Mouse (Mus musculus): Measurements from ENCODE around the gene Trub1. TPM values are rescaled to one million over a fixed set of nuclear protein-coding genes. Genes with fewer than 3 reads are reported as not detected.

Gene Trub1
- polyA plus RNA-seq, 1 experiment from 2014 or later, result 10.3 TPM

DNA sequence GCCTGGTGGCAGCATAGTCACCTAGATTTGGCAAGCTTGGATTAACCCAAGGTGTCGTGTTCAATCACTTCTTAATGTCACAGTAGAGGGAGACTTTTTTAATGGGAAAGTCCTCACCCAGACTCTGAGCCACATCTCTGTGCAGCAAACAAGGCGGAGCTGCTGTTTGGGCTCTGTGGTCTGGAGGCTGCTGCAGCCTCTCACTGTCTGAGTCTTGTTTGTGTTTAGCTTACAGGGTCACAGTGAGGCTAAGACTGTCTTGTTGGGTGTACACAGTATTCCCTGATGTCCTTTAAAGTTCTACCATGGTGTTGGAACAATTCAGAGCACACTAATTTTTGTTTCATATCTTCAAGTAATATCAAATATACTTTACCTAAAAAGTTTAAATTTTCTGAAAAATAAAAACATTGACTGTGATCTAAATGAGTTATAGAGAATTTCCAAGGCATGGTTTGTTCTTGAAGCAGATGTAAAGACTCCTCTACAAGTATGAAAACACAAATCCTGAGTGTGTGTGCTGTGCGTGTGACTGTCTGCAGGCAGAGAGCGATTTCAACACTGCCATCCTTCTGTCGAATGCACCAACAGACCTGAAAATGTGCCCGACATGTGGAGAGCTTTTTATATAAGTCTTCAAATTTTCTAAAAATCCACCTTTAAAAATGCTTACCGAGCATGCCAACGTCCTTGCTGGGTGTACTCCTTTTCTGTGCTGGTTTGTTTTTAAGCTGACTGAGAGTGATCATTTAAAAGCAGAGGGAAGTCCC lies 27.4 kb downstream of the Trub1 start:
- no peak for ATAC-seq (ENCODE audit: insufficient number of reproducible peaks, insufficient read depth, low FRiP score, low read depth)
- WGBS, result 84% methylated on average over 8 of the region's 8 CpGs
- Histone ChIP-seq H3K36me3 (ENCODE audit: control insufficient read depth, insufficient read depth, low read length) (no peaks in the 10 kb centered on the region), H3K27me3 (ENCODE audit: control insufficient read depth, insufficient read depth, low read length) (0 out of 2 replicates have a peak, but pooled peaks cover 5% of the 10 kb centered on the region), H3K4me3 (ENCODE audit: control insufficient read depth in 1 of 2, insufficient read depth in 1 of 2, low read depth in 1 of 2, low read length in 2 of 2) (no peak overlapping the region), H3K4me2 (ENCODE audit: low read length) (no peak overlapping the region), H3K4me1 (ENCODE audit: control insufficient read depth in 2 of 2, insufficient read depth in 2 of 2, low read length in 2 of 2) (peaks cover 2 to 5% of the 10 kb centered on the region in 2 experiments; a peak in 2 of 4 replicates), H3K27ac (replicated peaks in 1 of 2; ENCODE audit: control insufficient read depth in 1 of 2, insufficient read depth in 1 of 2, low read depth in 2 of 2, low read length in 2 of 2) (no peak overlapping the region), H3K9ac (ENCODE audit: low read length) (no peak overlapping the region), H3K9me3 (ENCODE audit: control insufficient read depth, low read length) (no peaks in the 10 kb centered on the region)

DNA sequence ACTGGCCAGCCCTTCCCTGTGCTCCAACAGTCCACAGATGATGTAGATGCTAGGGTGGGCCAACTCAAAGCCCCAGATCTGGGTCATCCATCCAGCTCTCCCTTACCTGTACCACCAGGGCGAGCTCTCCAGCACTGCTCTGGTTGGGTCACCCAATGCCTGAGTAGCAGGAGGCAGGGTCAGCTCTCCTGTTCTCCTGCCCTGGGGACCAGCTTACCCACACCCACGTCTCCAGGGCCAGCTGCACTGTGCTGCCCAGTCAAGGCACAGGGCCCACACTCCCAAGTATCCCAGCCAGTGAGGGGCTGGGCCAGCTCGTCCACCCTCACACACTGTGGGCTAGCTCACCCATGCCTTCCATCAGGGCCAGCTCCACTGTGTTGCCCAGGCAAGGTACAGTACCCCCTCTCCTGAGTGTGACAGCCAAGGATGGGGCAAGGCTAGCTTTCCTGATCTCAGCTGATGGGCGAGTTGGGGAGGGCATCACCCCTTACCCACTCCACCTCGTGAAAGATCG lies 29.1 kb downstream of the Trub1 start:
- no peak for ATAC-seq (ENCODE audit: insufficient number of reproducible peaks, insufficient read depth, low FRiP score, low read depth)
- H3K9ac ChIP-seq (ENCODE audit: low read length), result no peak overlapping the region

DNA sequence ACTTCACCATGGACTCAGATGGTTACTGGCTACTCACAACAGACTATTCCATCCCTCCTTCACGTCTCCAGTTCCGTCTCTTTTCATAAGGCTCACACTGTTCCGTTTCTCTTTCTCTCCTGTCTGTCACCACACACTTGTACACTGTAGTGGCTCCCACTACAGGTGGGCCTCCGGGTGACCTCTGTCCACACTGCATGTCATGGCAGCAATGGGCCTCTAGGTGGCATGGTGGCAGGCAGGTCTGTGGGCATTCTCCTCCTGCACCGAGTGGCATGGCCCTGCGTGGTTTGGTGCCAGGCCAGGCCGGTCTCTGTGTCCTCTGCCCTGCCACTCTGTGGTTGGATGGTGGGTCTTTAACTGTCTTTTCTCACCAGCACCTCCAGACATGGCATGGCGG lies 30.1 kb downstream of the Trub1 start:
- Histone ChIP-seq H3K4me3 (ENCODE audit: control insufficient read depth in 1 of 2, insufficient read depth in 1 of 2, low read depth in 1 of 2, low read length in 2 of 2) (no peak overlapping the region), H3K4me1 (ENCODE audit: control insufficient read depth in 2 of 2, insufficient read depth in 2 of 2, low read length in 2 of 2) (no peaks in the 10 kb centered on the region), H3K36me3 (ENCODE audit: control insufficient read depth, insufficient read depth, low read length) (peaks cover 11% of the 10 kb centered on the region), H3K9me3 (ENCODE audit: control insufficient read depth, low read length) (no peaks in the 10 kb centered on the region), H3K4me2 (ENCODE audit: low read length) (no peak overlapping the region), H3K27me3 (ENCODE audit: control insufficient read depth, insufficient read depth, low read length) (no peaks in the 10 kb centered on the region), H3K9ac (ENCODE audit: low read length) (no peak overlapping the region), H3K27ac (replicated peaks in 1 of 2; ENCODE audit: control insufficient read depth in 1 of 2, insufficient read depth in 1 of 2, low read depth in 2 of 2, low read length in 2 of 2) (no peak overlapping the region)
- ATAC-seq (ENCODE audit: insufficient number of reproducible peaks, insufficient read depth, low FRiP score, low read depth), result no peak
- WGBS, result 68% methylated on average over 8 of the region's 8 CpGs

More for the DNA sequence above, 29.1 kb downstream of the Trub1 start:
- H3K9me3 ChIP-seq (ENCODE audit: control insufficient read depth, low read length), result no peaks in the 10 kb centered on the region
- 90% methylated on average over 6 of the region's 6 CpGs for WGBS
- 0 out of 2 replicates have a peak, but pooled peaks cover under 1% of the 10 kb centered on the region for H3K27me3 ChIP-seq (ENCODE audit: control insufficient read depth, insufficient read depth, low read length)
- H3K27ac ChIP-seq (replicated peaks in 1 of 2; ENCODE audit: control insufficient read depth in 1 of 2, insufficient read depth in 1 of 2, low read depth in 2 of 2, low read length in 2 of 2), result no peak overlapping the region
- H3K4me1 ChIP-seq (ENCODE audit: control insufficient read depth in 2 of 2, insufficient read depth in 2 of 2, low read length in 2 of 2), result peaks cover 0 to 2% of the 10 kb centered on the region in 2 experiments; a peak in 1 of 4 replicates
- no peak overlapping the region for H3K4me3 ChIP-seq (ENCODE audit: control insufficient read depth in 1 of 2, insufficient read depth in 1 of 2, low read depth in 1 of 2, low read length in 2 of 2)
- H3K36me3 ChIP-seq (ENCODE audit: control insufficient read depth, insufficient read depth, low read length), result peaks cover 11% of the 10 kb centered on the region
- H3K4me2 ChIP-seq (ENCODE audit: low read length), result no peak overlapping the region

DNA sequence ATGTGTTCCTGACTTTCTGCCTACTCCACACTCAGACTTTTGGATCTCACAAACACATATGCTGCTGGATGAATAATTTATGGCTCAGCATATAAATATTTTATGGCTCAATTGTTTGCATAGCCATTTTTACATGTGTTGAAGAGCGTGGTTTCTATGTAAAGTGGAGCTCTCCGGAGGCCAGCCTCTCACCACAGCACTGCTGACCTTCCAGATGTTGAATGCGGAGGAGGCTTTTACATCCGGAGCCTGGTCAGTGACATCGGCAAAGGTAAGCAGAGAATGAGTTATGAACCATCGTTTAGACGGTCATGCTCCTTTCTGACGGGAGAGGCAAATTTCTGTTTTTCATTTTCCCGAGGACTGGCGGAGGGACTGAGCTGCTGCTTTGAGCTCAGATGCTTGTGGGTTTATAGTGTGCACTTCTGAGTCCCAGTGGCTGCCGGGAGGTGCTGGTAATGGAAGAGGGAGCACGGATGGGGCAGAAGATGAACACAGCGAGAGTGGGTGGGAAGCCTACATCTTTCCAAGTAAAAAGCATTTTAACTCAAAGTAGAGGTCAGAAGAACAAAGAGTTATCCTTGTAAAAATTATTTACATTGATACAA lies 34.4 kb downstream of the Trub1 start:
- WGBS, result 89% methylated on average over 13 of the region's 13 CpGs
- ATAC-seq (ENCODE audit: insufficient number of reproducible peaks, insufficient read depth, low FRiP score, low read depth), result no peak

DNA sequence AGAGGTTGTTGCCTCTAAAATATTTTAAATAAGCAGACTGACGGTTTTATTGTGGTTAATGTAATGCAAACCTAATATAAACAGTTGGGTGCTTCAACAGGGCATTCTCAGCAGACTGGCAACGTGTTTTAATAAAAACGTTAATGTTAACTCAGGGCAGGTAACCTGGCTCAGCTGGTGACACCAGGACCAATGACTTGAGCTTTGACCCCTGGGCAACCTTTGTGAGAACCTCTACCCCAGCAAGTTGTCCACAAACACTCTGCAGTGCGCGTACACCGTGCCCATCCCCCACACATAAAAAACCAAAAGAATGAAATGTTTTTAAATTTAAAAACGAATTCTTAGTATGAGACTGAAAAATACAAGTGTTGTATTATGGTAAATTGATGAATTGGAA lies 36.8 kb downstream of the Trub1 start:
- no peak overlapping the region for H3K4me2 ChIP-seq (ENCODE audit: low read length)
- no peak overlapping the region for H3K4me3 ChIP-seq (ENCODE audit: control insufficient read depth in 1 of 2, insufficient read depth in 1 of 2, low read depth in 1 of 2, low read length in 2 of 2)
- peaks cover 24% of the 10 kb centered on the region for H3K36me3 ChIP-seq (ENCODE audit: control insufficient read depth, insufficient read depth, low read length)
- H3K9ac ChIP-seq (ENCODE audit: low read length), result no peak overlapping the region
- no peaks in the 10 kb centered on the region for H3K27me3 ChIP-seq (ENCODE audit: control insufficient read depth, insufficient read depth, low read length)
- H3K9me3 ChIP-seq (ENCODE audit: control insufficient read depth, low read length), result no peaks in the 10 kb centered on the region
- no peaks in the 10 kb centered on the region for H3K4me1 ChIP-seq (ENCODE audit: control insufficient read depth in 2 of 2, insufficient read depth in 2 of 2, low read length in 2 of 2)
- WGBS, result 86% methylated on average over 7 of the region's 7 CpGs
- ATAC-seq (ENCODE audit: insufficient number of reproducible peaks, insufficient read depth, low FRiP score, low read depth), result no peak
- no peak overlapping the region for H3K27ac ChIP-seq (replicated peaks in 1 of 2; ENCODE audit: control insufficient read depth in 1 of 2, insufficient read depth in 1 of 2, low read depth in 2 of 2, low read length in 2 of 2)

More for the DNA sequence above, 34.4 kb downstream of the Trub1 start:
- Histone ChIP-seq H3K4me3 (ENCODE audit: control insufficient read depth in 1 of 2, insufficient read depth in 1 of 2, low read depth in 1 of 2, low read length in 2 of 2) (no peak overlapping the region), H3K4me1 (ENCODE audit: control insufficient read depth in 2 of 2, insufficient read depth in 2 of 2, low read length in 2 of 2) (no peaks in the 10 kb centered on the region), H3K4me2 (ENCODE audit: low read length) (no peak overlapping the region), H3K27me3 (ENCODE audit: control insufficient read depth, insufficient read depth, low read length) (no peaks in the 10 kb centered on the region), H3K9ac (ENCODE audit: low read length) (no peak overlapping the region), H3K36me3 (ENCODE audit: control insufficient read depth, insufficient read depth, low read length) (peaks cover 24% of the 10 kb centered on the region), H3K9me3 (ENCODE audit: control insufficient read depth, low read length) (no peaks in the 10 kb centered on the region), H3K27ac (replicated peaks in 1 of 2; ENCODE audit: control insufficient read depth in 1 of 2, insufficient read depth in 1 of 2, low read depth in 2 of 2, low read length in 2 of 2) (no peak overlapping the region)

DNA sequence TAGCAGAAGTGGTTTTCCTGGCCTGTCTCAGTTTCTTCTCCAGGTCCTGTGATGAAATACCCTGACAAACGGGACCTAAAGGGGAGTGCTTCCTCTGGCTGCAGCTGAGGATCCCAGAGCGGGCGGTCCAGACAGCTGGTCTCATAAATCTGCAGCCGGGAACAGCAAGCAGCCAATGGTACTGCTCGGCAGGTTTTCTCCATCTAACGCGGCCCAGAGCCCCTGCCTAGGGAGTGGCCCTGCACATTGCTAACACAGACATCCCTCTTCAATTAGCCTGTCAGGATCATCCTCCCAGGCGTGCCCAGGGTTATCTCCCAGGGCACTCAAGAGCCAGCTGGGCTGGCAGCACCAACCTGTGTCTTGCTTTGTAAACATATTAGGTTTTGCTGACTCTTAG lies 38.3 kb downstream of the Trub1 start:
- no peak overlapping the region for H3K4me2 ChIP-seq (ENCODE audit: low read length)
- no peak for ATAC-seq (ENCODE audit: insufficient number of reproducible peaks, insufficient read depth, low FRiP score, low read depth)
- H3K36me3 ChIP-seq (ENCODE audit: control insufficient read depth, insufficient read depth, low read length), result peaks cover 18% of the 10 kb centered on the region; the same call in 1 of the 2 replicates
- H3K4me1 ChIP-seq (ENCODE audit: control insufficient read depth in 2 of 2, insufficient read depth in 2 of 2, low read length in 2 of 2), result no peaks in the 10 kb centered on the region
- no peaks in the 10 kb centered on the region for H3K9me3 ChIP-seq (ENCODE audit: control insufficient read depth, low read length)
- H3K27ac ChIP-seq (replicated peaks in 1 of 2; ENCODE audit: control insufficient read depth in 1 of 2, insufficient read depth in 1 of 2, low read depth in 2 of 2, low read length in 2 of 2), result no peak overlapping the region
- no peaks in the 10 kb centered on the region for H3K27me3 ChIP-seq (ENCODE audit: control insufficient read depth, insufficient read depth, low read length)
- 49% methylated on average over 8 of the region's 8 CpGs for WGBS
- H3K9ac ChIP-seq (ENCODE audit: low read length), result no peak overlapping the region
- no peak overlapping the region for H3K4me3 ChIP-seq (ENCODE audit: control insufficient read depth in 1 of 2, insufficient read depth in 1 of 2, low read depth in 1 of 2, low read length in 2 of 2)

DNA sequence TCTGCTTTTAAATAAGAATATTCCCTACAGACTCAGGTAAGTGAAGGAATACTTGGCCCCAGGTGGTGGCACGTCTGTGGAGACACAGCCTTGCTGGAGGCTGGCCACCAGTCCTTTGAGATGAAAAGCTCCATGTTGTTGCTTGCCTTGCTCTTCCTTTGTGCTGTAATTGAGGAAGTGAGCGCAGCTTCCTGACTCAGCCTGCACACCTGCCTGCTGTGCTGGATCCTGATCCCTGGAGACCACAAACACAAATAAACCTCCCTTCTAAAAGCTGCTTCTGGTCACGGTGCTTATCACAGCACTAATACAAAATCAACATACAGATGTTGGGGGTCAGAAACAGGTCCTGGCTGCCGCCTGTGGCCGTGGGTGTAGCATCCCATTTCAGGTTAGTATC lies 41.3 kb downstream of the Trub1 start:
- Histone ChIP-seq H3K9ac (ENCODE audit: low read length) (no peak overlapping the region), H3K9me3 (ENCODE audit: control insufficient read depth, low read length) (no peaks in the 10 kb centered on the region), H3K4me2 (ENCODE audit: low read length) (no peak overlapping the region), H3K4me1 (ENCODE audit: control insufficient read depth in 2 of 2, insufficient read depth in 2 of 2, low read length in 2 of 2) (no peaks in the 10 kb centered on the region), H3K27me3 (ENCODE audit: control insufficient read depth, insufficient read depth, low read length) (no peaks in the 10 kb centered on the region), H3K36me3 (ENCODE audit: control insufficient read depth, insufficient read depth, low read length) (peaks cover 6% of the 10 kb centered on the region; the same call in 1 of the 2 replicates), H3K27ac (replicated peaks in 1 of 2; ENCODE audit: control insufficient read depth in 1 of 2, insufficient read depth in 1 of 2, low read depth in 2 of 2, low read length in 2 of 2) (no peak overlapping the region), H3K4me3 (ENCODE audit: control insufficient read depth in 1 of 2, insufficient read depth in 1 of 2, low read depth in 1 of 2, low read length in 2 of 2) (no peak overlapping the region)
- no peak for ATAC-seq (ENCODE audit: insufficient number of reproducible peaks, insufficient read depth, low FRiP score, low read depth)
- 72% methylated on average over 5 of the region's 5 CpGs for WGBS
